Mouse (Mus musculus) kidney, adult 2 months (tissue): ENCODE data around the gene Ankrd35.

Experiments
- CTCF ChIP-seq: fragments of 200-500 bp; conservative IDR thresholded peaks from 2 replicates; pipeline ENCODE4 v1.5.1; 2011; ENCODE audit warnings: low read depth, mild to moderate bottlenecking, control low read depth, low read length, moderate library complexity, mixed read lengths; ENCODE audit not compliant: insufficient read depth, insufficient read length
- POLR2A ChIP-seq: fragments of 200-500 bp; IDR thresholded peaks from one replicate; pipeline ENCODE4 v1.6.1; 2011; ENCODE audit warnings: low read depth, low read length, control low read depth

GRCm38 (mm10) chr3:96698993-96699690, 29.2 kb downstream of the Ankrd35 start:
- no peak for TF ChIP-seq POLR2A
- no peak for TF ChIP-seq CTCF
